In genomic region chr16:97778353-97779025, GRCm38 (mm10) we compare ENCODE assay signal across 8 mouse cellular contexts. TPM values are rescaled to one million over a fixed set of nuclear protein-coding genes. Genes with fewer than 3 reads are reported as not detected.
DNase-seq lines count a peak whose midpoint lies in the region; ATAC-seq lines count a peak whose summit lies in the region.

No protein-coding gene starts in this region.

- no peaks in the 10 kb centered on the region for H3K36me3 ChIP-seq in hindbrain, embryonic 15.5 days

- whole genome bisulfite sequencing in hindbrain, embryonic 15.5 days: 29% methylated on average over 15 of the region's 15 CpGs

- H3K27ac ChIP-seq in hindbrain, embryonic 15.5 days (replicated peaks): no peak overlapping the region

- peak; percentile 90 for ATAC-seq in activated CD4-positive, CD25-positive, alpha-beta regulatory T cell, adult 4 months
- peak; percentile 99 for ATAC-seq in common myeloid progenitor, adult 5-6 weeks (replicated peaks; ENCODE audit: low read depth, poor library complexity, severe bottlenecking)
- peak; percentile 68; the same call in 1 of the 2 replicates for ATAC-seq in hindbrain, embryonic 15.5 days (ENCODE audit: low FRiP score, low read depth)

- peak; percentile 80 for DNase-seq in gastrocnemius, adult 18-20 months (ENCODE audit: low spot score)
- DNase-seq in layer of hippocampus, postnatal 36 days: peak; percentile 78 to 81
- peak; percentile 84 to 89 for DNase-seq in lung, postnatal 4 days
- peak; percentile 85 to 87 for DNase-seq in right cerebral cortex, adult 2 months (ENCODE audit: low spot score in 2 of 2)
- peak; percentile 75 for DNase-seq in urinary bladder, adult 2 months (ENCODE audit: low spot score)

- H3K9me3 ChIP-seq in hindbrain, embryonic 15.5 days: no peaks in the 10 kb centered on the region

- H3K9ac ChIP-seq in hindbrain, embryonic 15.5 days: no peak overlapping the region

- no peak overlapping the region for H3K4me3 ChIP-seq in hindbrain, embryonic 15.5 days

- H3K27me3 ChIP-seq in hindbrain, embryonic 15.5 days: no peaks in the 10 kb centered on the region

- H3K4me1 ChIP-seq in hindbrain, embryonic 15.5 days (replicated peaks): no peaks in the 10 kb centered on the region

- H3K4me2 ChIP-seq in hindbrain, embryonic 15.5 days: peak overlapping the region; percentile 46

RNA-seq across cellular contexts. Expression of gene Ripk4, which starts 14.9 kb away (rescaled TPM):
- polyA plus RNA-seq in activated CD4-positive, CD25-positive, alpha-beta regulatory T cell, adult 4 months (2017; shearing (Covaris generic)): under 1 TPM in 1 of 2 experiments, not detected in 1; 0.25 TPM
- total RNA-seq in common myeloid progenitor, adult 5-6 weeks (2017): not detected in 2 replicates
- total RNA-seq in gastrocnemius, adult 18-20 months (2021): not detected
- polyA plus RNA-seq in hindbrain, embryonic 15.5 days (2015; fragmentation: Nextera tagmentation; extraction: Ambion mirVana): 0.39 and 0.57 TPM in 2 replicates
- under 1 TPM; 0.10 to 0.17 TPM for total RNA-seq in layer of hippocampus, postnatal 36 days (2021)
- 42.0 and 52.5 TPM in 2 replicates for polyA plus RNA-seq in urinary bladder, adult 2 months (2012; rRNA removed)
